Mouse (Mus musculus) embryonic fibroblast, embryonic 13.5 days (primary cell): ENCODE measurements around the gene Sar1a. TPM values are rescaled to one million over a fixed set of nuclear protein-coding genes. Genes with fewer than 3 reads are reported as not detected.

Experiments used
- H3K27ac ChIP-seq: 2 replicates; pipeline ENCODE4 v1.5.1; 2012; ENCODE audit warnings: low read length, control low read depth, inconsistent platforms; ENCODE audit not compliant: insufficient read depth
- H3K4me1 ChIP-seq: 2 replicates; pipeline ENCODE4 v1.6.1; 2011; ENCODE audit warnings: low read length; ENCODE audit not compliant: control insufficient read depth, insufficient read depth
- H3K4me3 ChIP-seq: 2 replicates; pipeline ENCODE4 v1.5.1; 2011; ENCODE audit warnings: mild to moderate bottlenecking, control low read depth, low read length; ENCODE audit not compliant: insufficient read depth
- CTCF ChIP-seq: IDR thresholded peaks from 2 replicates; pipeline ENCODE4 v1.5.1; 2011; ENCODE audit warnings: mild to moderate bottlenecking, control low read depth, low read length, moderate library complexity, borderline replicate concordance; ENCODE audit not compliant: insufficient read depth
- POLR2A ChIP-seq: IDR thresholded peaks from 2 replicates; pipeline ENCODE4 v1.6.1; 2011; ENCODE audit warnings: low read depth, mild to moderate bottlenecking, control low read depth, low read length, moderate library complexity
- polyA plus RNA-seq: library from polyadenylated mRNA; stranded (reverse); fragments of >200 nt; gene quantifications from 2 replicates; pipeline ENCODE4 v1.2.4, GENCODE M21; 2011; ENCODE audit warnings: low read depth; ENCODE audit not compliant: missing spikeins, insufficient read length

Sar1a gene
- polyA plus RNA-seq, 1 experiment, result 278 TPM

- no peak overlapping the region for H3K27ac ChIP-seq
- H3K4me1 ChIP-seq, result no peaks in the 10 kb centered on the region
- TF ChIP-seq POLR2A (no peak), CTCF (no peak)
- H3K4me3 ChIP-seq, result no peak overlapping the region
These were observed 25.4 kb upstream of the Sar1a start for GRCm38 (mm10) chr10:61654691-61655090.

GRCm38 (mm10) chr10:61655188-61655587 is 24.9 kb upstream of the Sar1a start:
- no peak for TF ChIP-seq POLR2A
- TF ChIP-seq CTCF, result no peak
- Histone ChIP-seq H3K4me1 (no peaks in the 10 kb centered on the region), H3K27ac (no peak overlapping the region), H3K4me3 (no peak overlapping the region)

DNA sequence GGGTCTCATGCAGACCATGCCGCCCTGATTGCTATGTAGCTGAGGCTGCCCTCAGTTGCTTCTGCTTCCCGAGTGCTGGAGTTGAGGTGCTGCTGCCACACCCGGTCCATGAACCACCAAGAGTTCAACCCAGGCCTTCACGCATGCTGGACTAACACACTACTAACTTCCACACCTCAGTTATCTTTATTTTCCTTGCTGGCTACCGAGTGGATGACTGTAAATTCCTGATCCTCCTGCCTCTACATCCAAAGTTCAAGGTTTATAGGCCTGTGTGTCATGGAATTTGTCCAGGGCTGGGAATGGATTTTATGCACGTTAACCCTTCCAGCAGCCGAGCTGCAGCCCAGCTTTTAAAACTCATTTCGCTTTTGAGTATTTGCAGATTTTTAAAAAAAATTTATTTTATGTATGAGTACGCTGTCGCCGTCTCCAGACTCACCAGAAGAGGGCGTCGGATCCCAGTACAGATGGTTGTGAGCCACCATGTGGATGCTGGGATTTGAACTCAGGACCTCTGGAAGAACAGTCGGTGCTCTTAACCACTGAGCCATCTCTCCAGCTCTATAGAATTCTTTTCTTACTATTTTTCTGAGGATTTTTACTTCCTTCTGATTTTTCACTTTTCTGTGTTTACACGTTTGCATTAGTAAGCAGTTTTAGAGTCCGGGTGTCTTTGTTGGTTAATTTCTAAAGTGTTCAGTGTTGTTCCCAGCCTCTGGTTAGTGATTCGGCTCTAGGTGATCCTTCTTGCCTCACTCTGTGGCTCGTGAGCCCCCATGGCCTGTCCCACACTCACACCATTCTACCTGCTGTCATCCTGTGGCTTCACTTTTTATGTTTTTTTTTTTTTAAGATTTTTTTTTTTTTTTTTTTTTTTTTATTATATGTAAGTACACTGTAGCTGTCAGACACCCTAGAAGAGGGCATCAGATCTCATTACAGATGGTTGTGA is 22.9 kb upstream of the Sar1a start:
- H3K4me1 ChIP-seq, result peaks cover 8% of the 10 kb centered on the region
- no peak overlapping the region for H3K4me3 ChIP-seq
- H3K27ac ChIP-seq, result no peak overlapping the region
- TF ChIP-seq CTCF (no peak), POLR2A (no peak)

GRCm38 (mm10) chr10:61657985-61658384 is 22.1 kb upstream of the Sar1a start:
- H3K4me1 ChIP-seq, result peaks cover 12% of the 10 kb centered on the region
- H3K4me3 ChIP-seq, result no peak overlapping the region
- no peak overlapping the region for H3K27ac ChIP-seq
- TF ChIP-seq POLR2A (no peak), CTCF (no peak)

GRCm38 (mm10) chr10:61661887-61662286 is 18.2 kb upstream of the Sar1a start:
- H3K4me3 ChIP-seq, result no peak overlapping the region
- H3K4me1 ChIP-seq, result peaks cover 12% of the 10 kb centered on the region
- TF ChIP-seq CTCF (no peak), POLR2A (no peak)
- peak overlapping the region; percentile 12; the same call in 1 of the 2 replicates for H3K27ac ChIP-seq

- no peak overlapping the region for H3K27ac ChIP-seq
- peaks cover 12% of the 10 kb centered on the region for H3K4me1 ChIP-seq
- TF ChIP-seq CTCF (no peak), POLR2A (no peak)
- no peak overlapping the region for H3K4me3 ChIP-seq
These were observed 17.6 kb upstream of the Sar1a start for GRCm38 (mm10) chr10:61662391-61662988.

GRCm38 (mm10) chr10:61665111-61665510 is 15.0 kb upstream of the Sar1a start:
- Histone ChIP-seq H3K4me3 (no peak overlapping the region), H3K27ac (no peak overlapping the region), H3K4me1 (peaks cover 14% of the 10 kb centered on the region)
- TF ChIP-seq CTCF, result no peak
- TF ChIP-seq POLR2A, result no peak

- no peak overlapping the region for H3K27ac ChIP-seq
- H3K4me3 ChIP-seq, result no peak overlapping the region
- TF ChIP-seq POLR2A (no peak), CTCF (no peak)
- peaks cover 14% of the 10 kb centered on the region for H3K4me1 ChIP-seq
These were observed 14.4 kb upstream of the Sar1a start for GRCm38 (mm10) chr10:61665651-61666050.

- Histone ChIP-seq H3K27ac (no peak overlapping the region), H3K4me3 (no peak overlapping the region), H3K4me1 (0 out of 2 replicates have a peak, but pooled peaks cover 2% of the 10 kb centered on the region)
- TF ChIP-seq POLR2A (no peak), CTCF (no peak)
These were observed 10.8 kb upstream of the Sar1a start for GRCm38 (mm10) chr10:61669289-61669688.

DNA sequence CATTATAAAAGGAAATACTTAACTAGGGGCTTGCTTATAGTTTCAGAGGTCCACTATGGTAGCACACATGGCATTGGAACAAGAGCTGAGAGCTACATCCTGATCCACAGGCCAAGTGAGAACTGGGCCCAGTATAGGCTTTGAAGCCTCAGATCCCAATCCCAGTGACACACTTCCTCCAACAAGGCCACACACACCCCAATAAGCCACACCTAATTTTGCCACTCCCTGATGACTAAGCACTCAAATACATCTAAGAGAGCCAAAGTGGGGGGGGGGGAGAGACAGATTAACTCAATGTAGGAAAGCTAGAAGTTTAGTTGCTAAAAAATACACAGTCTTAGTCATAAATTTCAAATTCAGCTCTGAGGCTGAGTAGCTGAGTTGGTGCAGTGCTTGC is 10.2 kb upstream of the Sar1a start:
- Histone ChIP-seq H3K27ac (no peak overlapping the region), H3K4me3 (no peak overlapping the region), H3K4me1 (0 out of 2 replicates have a peak, but pooled peaks cover 2% of the 10 kb centered on the region)
- no peak for TF ChIP-seq POLR2A
- TF ChIP-seq CTCF, result no peak
